Mouse (Mus musculus): ENCODE measurements around the gene Wnt8b.

GRCm38 (mm10) chr19:44517996-44518768 lies 24.9 kb downstream of the Wnt8b start:
- peak; percentile 37 for TF ChIP-seq CTCF (IDR thresholded peaks at IDR 0.05; ENCODE audit: low read depth)
- no peak for TF ChIP-seq EP300 (optimal IDR thresholded peaks at IDR 0.05)
